Mouse (Mus musculus) frontal cortex, adult 2 months (tissue): ENCODE data around the gene Lonrf2. TPM values are rescaled to one million over a fixed set of nuclear protein-coding genes. Genes with fewer than 3 reads are reported as not detected.

ENCODE experiments used
- DNase-seq, 2 experiments: peaks; one replicate each; pipeline ENCODE4 v3.0.0; 2022; ENCODE audit warnings: low spot score in 1 of 2; ENCODE audit errors: extremely low spot score in 1 of 2
- polyA plus RNA-seq: library from polyadenylated mRNA; depleted of rRNA; stranded (reverse); fragments of >200 nt; gene quantifications from 2 replicates; pipeline ENCODE4 v1.2.3, GENCODE M21; 2012

The Lonrf2 gene
- polyA plus RNA-seq, 1 experiment: 66.8 TPM

DNA sequence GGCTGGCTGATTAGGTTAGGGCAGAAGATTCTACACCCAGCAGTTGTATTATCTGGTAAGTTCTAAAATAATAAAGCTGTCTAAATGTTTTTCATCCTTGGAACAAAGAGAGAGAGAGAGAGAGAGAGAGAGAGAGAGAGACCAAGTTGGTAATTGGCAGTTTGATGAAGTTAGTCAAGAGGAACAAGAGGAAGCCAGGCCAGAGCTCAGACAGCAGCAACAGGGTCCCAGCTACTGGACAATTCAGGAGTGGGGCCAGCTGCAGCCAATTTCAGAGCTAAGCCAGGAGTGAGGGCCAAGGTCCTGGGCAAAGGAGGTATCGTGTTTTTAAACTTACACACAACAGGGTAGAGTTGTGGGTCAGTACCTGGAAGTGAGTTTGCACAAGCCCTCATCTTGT, 6.3 kb upstream of the Lonrf2 start:
- no peak for DNase-seq

DNA sequence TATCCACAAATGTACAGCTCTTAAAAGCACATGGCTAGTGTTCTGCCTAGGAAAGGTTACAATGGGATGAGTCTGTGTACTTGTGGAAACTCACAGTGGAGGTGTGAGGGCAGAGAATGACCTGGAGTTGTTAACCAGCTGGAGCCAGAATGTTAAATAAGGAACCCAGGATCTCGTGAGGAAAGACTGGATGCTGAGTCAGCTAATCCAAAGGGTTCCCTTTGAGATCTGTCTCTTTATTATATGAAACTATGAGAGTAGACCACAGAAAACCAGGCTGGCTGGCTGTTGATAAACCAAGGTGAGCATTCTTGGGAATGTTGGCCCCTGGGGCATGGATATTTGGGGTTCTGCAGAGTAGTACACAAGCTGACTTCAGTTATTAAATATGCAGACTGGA, 3.4 kb upstream of the Lonrf2 start:
- DNase-seq: no peak

DNA sequence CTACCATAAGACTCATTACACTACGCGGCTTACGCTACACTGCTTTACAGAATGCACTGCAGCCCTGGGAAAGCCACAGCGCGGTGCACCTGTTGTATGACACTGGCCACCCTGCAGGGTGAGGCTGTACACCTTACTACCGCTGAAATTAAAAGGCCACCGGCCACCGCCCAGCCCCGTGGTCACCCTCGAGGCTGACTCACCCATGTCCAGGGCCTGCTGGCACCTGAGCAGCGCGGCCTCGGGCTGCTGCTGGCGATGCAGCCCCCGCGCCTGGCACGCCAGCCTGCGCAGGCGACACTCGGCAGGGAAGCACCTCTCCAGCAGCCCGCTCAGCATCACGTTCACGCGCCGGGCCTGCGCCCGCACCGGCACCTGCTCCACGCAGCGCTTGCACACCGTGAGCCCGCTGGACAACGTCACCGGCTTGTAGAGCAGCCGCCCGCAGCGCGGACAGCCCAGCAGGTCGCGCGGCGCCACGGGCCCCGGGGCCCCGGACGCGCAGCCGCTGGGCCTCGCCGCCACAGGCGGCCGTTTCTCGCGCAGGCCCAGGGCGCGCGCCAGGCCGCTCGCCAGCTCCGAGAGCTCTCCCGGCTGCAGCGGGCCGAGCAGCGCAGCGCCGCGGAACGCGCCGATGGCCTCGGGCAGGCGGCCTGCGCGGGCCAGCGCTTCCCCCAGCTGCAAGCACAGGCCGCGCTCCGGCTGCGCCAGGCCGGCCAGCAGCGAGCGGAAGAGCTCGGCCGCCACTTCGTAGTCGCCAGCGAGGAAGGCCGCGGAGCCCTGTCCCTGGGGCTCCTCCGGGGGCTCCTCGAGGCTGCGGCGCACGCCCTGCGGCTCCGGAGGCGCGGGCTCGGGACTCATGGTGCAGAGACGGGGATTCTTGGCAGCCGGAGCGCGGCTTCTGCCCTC, 689 bp downstream of the Lonrf2 start:
- DNase-seq: peak in 1 of 2 experiments; percentile 64

DNA sequence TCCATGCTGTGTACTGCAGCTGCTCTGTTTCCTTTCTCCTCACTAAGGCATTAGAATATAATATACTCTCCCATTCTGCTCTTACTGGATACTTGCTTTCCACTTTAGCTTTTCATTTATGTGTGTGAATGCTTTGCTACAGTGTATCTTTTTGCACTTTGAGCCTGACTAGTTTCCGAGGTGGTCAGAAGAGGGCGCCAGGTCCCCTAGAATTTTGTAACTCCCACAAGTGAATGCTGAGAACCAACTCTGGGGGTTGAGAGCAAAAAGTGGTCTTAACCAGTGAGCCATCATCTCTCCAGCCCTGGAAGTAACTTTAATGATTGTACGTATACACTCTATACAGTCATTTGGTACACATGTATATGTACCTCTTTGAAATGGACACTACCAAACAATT, 1.6 kb downstream of the Lonrf2 start:
- peak in 1 of 2 experiments; percentile 53 for DNase-seq

DNA sequence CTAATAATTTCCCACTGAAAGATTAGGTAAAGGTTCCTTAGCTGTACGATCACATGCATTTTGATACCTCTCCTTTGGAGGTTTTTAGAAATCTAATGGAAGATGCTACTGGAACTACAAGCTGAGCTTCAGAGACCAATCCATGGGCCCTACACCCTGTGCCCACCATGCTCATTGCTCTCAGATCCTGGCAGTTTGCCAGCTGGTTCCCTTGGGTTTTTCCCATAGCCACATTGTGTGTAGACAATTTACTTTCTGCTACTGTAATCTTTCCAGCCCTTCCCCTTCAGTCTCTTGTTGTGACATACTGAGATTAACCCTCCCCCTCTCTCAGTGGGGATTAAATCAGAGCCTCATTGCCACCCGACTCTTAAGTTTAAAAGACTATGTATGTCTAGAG, 11.6 kb downstream of the Lonrf2 start:
- no peak for DNase-seq

DNA sequence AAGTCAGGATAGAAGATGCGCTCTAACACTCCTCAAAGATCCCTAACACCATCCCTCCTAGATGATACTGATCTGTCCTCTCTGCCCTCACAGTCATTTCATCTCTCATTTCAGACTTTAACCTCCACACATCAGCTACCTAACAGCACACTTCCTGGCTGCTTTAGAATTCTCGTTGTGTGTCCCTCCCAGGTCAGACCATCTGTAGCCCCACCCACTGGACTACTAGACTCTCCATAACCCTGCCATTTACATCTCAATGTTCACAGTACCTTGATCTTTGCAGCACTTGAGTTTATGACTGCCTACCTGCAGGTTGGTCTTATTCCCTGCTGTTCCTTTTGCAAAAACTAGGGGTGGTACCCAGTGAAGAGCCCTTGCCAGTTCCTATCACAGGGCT, 12.7 kb downstream of the Lonrf2 start:
- no peak for DNase-seq

DNA sequence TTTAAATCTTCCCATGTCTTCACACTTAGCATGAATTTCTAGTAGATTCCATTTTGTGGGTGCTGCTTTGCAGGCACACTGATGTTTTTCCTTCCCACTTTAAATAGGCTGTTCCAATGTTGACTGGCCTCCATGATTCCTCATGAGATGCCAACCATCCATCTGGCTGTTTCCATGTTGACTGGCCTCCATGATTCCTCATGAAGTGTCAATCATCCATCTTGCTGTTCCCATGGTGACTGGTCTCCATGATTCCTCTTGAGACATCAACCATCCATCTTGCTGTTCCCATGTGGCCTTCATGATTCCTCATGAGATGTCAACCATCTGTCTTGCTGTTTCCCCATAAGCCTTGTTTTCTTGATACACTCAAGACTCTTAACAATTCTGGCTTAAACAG, 16.8 kb downstream of the Lonrf2 start:
- no peak for DNase-seq

DNA sequence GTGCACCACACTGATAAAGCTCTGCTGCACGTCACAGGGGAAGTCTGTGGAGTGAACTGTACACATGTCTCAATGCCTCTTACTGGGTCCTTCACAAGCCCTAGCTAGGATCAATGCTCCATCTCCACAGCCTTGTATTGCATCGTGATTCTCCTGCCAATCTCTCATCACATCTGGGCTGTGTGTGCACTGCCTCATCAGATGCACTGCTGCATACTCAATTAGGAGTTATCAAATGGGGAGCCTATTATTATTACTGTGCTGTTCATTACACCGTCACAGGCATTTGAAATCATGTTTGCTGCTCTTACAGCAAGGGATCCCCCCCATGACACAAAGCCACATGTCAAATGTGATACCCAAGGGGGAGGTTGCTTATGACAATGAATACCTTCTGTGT, 18.8 kb downstream of the Lonrf2 start:
- DNase-seq: no peak

DNA sequence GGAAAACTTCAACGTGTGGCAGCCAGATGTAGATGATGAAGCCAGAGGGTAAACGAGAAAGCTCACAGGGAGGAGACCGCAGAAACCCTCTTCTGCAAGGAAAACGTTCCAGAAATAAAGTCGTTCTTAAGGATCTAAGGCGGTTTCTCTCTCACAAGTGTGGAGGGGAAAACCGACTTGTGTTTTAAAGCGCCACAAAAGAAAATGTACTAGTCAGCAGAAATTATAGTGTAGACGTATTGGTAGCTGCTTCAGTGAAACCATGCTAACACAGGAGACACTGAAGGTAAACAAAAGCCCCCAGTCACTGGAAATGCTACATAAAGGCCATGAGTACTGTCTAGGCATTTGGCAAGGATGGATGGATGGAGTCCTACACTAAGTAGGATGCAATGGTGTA, 19.2 kb downstream of the Lonrf2 start:
- DNase-seq: no peak

DNA sequence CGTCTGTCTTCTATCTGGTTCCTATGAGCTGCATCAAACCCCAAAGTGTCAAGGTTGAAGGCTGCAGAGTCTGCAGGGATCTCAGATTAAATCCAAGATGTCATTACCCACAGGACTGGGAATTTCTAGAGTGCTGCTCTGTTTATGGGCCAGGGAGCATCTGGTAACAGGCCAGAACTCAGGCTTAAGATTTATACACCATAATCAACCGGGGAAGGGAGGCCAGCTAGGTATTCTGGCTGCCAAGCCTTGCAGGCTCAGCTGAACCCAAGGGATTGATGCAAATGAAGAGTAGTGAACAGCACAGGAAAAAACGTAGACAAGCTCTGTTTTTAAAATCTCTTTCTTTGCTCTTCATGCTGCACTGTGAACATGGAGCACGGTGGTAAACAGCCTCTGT, 20.2 kb downstream of the Lonrf2 start:
- DNase-seq: no peak

DNA sequence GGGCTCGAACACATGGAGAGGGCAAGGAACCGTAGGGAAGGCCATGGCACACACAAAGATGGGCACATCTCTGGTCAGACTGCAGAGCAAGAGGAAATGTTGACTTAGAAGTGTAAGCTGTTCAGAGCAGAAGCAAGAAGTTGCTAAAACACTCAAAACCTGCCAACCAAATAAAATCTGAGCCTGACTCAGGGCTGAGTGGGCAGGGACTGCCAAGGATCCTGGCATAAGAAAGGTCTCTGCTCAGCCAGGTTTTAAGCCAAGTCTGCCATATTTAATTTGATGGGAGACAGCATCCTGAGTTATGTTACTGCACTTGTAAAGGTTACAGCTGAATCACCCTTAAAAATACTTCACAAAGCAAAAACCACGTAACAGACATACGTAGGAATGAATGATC, 29.4 kb downstream of the Lonrf2 start:
- peak; percentile 54 to 72 for DNase-seq

DNA sequence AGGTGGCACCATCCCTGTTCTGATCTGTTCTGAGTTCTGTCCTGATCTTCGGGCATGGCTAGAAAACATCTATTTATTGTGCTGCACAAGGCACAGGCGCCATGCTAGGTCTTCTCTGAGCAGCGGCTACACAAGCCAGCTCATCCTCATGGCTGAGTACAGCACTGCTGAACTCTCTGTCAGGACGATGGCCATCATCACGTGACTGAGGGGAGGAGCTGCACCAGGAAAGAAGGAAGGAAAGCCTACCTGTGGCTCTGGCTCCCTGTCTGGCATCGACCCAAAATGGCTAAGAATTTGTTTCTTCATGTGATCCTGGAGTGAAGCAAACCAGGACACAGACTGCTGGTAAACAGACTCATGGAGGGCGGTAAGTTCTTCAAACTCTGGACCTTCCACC, 36.1 kb downstream of the Lonrf2 start:
- no peak for DNase-seq

DNA sequence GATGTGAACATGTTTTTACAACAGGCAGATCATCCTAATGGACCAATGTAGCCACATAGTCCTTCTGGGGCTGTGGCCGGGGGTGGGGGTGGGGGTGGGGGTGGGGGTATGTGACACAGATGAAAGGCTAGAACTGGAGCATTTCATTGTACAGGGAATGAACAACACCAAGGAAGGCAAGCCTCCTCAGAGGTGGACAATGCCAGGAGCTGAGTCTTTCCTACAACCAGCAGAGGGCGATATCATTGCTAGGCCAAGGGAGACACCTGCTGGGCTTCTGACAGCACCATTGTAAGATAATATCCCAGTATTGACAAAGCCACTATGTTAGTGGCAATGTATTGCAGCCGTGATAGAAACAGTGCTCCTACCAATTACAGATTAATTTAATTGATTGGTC, 37.2 kb downstream of the Lonrf2 start:
- peak in 1 of 2 experiments; percentile 67 for DNase-seq

DNA sequence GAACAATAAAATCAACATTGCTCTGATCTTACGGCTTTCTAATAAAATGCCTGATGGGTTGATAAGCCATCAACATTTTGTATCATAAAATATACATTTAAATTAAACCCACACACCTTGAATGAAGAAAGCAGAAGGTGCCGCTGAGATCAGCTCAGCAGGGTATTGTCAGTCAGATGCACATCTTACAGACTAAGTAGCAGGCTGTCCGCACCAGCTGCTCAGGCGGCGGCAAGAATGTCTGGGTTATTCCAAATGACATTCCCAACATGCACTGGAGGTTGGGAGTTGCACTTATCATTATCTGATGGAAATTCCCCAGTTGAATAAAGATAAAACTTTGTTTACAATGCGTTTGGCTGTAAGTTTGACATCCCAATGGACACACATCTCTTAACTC, 39.6 kb downstream of the Lonrf2 start:
- DNase-seq: no peak

DNA sequence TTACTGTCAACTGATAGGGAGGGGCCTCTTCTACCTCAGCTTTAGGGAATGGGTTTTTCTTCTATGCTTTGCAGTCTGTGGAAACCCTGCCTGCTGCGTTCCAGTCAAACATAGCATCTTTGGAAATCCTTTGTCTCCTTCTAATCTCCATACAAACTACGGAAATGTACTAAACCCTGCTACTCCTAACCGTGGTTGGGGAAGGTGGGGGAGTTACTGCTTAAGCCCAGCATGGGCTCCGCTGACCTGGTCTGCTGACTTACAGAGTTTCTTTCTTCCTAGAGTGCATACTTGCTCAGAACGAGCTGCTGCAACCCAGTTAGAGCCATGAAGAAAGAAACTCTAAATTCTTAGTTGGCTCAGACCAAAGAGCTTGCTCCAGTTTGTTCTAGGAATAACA, 41.0 kb downstream of the Lonrf2 start:
- no peak for DNase-seq

DNA sequence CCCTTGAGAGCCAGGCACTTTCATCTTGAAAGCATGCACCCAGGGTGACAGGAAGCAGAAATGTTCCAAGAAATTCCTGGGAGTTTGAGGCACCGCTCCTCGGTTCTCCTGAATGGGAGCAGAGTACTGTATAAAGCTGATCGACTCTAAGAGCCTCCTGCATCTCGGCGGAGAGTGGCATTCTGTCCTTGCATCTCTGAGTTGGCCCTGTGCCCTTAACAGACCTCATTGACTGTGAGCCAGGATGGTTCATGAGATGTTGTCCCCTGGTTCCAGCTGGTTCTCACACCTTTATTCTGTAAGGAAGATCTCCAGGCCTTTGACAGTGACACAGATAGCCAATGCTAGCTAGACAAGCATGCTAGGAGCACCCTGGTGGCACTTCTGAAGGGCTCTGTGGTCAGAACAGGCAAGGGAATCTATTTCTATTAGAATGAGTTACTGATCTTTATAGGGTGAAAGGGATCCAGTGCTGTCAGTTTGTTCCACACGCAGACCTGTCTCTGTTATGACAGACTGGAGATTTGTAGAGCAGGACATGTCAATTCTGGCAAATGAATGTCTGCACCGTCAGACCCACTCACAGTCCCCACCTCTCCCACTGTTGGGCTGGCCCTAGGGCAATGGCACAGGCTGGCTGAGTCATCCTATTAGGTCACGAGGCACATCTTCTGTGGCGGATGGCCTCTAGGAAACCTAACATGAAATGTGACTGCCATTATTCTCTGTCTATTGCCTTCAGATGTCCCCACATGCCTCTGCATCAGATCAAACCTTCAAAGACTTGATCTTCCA, 45.3 kb downstream of the Lonrf2 start:
- no peak for DNase-seq

DNA sequence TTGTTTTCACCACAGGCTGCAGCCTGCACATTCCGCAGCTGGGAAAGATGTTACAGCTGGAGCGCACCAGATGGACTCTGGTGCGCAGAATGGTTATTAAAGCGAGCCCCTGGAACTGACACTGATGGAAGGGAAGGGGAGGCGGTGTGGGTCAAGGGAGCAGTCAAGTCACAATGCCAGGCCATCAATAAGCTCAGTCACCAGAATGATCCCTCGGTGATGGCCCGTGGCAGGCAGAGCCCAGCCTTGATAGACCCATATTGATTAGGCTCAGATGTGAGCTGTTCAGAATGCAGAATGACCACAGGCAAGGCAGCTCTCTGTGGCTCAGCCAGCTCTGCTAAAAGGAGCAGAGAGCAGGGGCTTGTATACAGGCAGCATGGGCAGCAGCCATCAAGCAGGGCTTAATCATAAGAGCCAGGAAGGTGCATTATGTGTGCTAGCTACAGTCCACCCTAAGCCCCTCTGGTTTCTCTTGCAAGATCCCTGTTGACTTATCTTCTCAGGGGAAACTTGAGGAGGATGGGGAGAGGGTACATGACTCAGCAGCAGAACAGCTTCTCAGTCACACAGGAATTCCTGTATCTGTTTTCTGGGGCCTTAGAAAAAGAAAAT, 46.4 kb downstream of the Lonrf2 start:
- DNase-seq: no peak

DNA sequence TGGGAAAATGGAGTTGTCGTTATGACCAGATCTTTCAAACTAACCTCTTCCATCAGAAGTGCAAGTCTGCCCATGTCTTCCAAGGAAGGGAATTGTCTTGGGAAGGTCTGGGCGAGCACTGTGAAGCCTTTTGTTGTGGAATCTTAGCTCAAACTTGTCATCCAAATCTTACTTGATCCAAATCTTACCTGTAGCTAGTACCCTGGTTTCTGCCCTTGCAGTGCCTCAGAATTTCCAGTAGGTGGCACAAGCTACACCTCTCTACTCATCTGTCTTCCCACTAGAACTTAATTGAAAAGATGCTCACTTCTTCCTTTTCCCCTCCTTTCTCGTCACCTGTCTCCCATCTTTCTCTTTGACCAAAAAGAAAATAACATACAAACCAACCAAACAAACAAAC, 47.6 kb downstream of the Lonrf2 start:
- peak in 1 of 2 experiments; percentile 37 for DNase-seq

DNA sequence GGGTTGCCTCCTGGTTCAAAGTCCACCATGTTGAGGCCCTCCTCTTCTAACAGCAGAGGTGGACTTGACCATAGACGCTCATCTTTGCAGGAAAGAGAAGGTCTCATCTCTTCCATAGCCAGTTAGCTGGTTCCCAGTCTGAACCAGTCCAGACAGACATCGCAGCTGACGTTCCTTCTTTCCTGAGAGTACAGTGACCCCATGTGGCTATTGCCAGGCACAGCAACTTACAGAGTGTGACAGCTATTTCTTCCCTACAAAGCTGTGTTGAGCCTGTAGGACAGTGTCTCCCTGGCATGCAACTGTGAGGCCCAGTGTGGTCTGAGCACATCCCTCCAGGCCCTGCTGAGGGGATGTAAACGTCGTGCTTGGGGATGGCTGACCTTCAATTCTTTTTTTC, 49.1 kb downstream of the Lonrf2 start:
- DNase-seq: peak; percentile 50 to 84

DNA sequence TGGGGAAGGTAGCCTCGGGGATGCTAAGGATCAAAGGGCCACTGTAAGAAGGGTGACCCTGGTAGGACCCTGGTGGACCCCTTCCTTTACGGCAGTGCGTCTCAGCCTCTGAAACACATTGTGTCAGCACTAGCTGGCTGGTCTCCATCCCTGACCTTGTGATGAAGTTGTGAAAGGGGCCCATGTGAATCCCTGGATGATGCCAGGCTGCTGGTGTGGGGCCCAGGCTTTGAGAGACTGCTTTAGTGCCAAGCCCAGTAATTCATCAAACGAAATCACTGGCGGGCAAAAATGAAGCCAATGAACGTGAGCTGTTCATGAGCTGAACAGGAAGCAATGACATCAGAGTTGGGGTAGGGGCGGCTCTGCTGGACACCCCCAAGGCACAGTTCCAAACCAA, 50.2 kb downstream of the Lonrf2 start:
- no peak for DNase-seq

DNA sequence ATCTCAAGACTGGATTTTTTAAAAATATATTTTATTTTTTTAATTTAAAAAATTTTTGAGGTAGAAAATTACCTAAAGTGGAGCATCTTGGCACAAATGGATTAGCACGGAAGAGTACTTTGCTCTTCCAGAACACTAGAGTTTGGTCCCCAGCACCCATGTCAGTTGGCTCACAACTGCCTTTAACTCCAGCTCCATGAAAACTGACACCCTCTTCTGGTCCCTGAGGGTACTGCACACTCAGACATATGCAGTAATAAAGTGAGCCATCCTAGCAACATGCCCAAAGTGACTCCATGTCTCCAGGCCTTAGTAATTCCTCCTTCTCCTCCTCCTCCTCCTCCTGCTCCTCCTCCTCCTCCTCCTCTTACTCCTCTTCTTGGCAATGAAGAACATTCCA, 58.2 kb downstream of the Lonrf2 start:
- DNase-seq: no peak
